Comparison of ENCODE assay signal across 11 mouse cellular contexts in genomic region chr10:39412826-39413620, GRCm38 (mm10). TPM values are rescaled to one million over a fixed set of nuclear protein-coding genes. Genes with fewer than 3 reads are reported as not detected.
DNase-seq lines count a peak whose midpoint lies in the region; ATAC-seq and TF ChIP-seq lines count a peak whose summit lies in the region.
"Had no signal": no experiment of that assay in that cellular context is flagged by ENCODE, and none has a peak within 500 bp of the region (broad histone marks: within the 10 kb centered on the region; RNA-seq: fewer than 3 reads in every experiment).

No protein-coding gene starts in this region.

- peak overlapping the region; percentile 1; the same call in 1 of the 2 replicates for H3K27ac ChIP-seq in gastrocnemius, adult 2 months
- no peak overlapping the region for H3K27ac ChIP-seq in lung, embryonic 16.5 days (ENCODE audit: low read length)
- H3K27ac ChIP-seq in liver, embryonic 12.5 days: no peak overlapping the region
- H3K27ac ChIP-seq in spleen, adult 2 months (ENCODE audit: insufficient read depth, low read length): peak overlapping the region; percentile 75
- H3K27ac ChIP-seq in cerebellum, adult 2 months (ENCODE audit: insufficient read depth, low read length): no peak overlapping the region
- H3K27ac ChIP-seq: embryonic facial prominence, embryonic 13.5 days; lung, embryonic 15.5 days had no signal

- H3K4me1 ChIP-seq in lung, embryonic 16.5 days (replicated peaks; ENCODE audit: control insufficient read depth, insufficient read depth, low read length): peaks cover 21% of the 10 kb centered on the region
- peaks cover 46% of the 10 kb centered on the region for H3K4me1 ChIP-seq in liver, embryonic 12.5 days
- H3K4me1 ChIP-seq in spleen, adult 2 months (ENCODE audit: control insufficient read depth, insufficient read depth, insufficient read length): peaks cover 14% of the 10 kb centered on the region; the same call in 1 of the 2 replicates
- H3K4me1 ChIP-seq in cerebellum, adult 2 months (ENCODE audit: control insufficient read depth, insufficient read depth, low read length): peaks cover 42% of the 10 kb centered on the region

- intact Hi-C loops in gastrocnemius, adult 2 months (cut with DNase I): no loop called here
- intact Hi-C loops in gastrocnemius, postnatal 14 days (cut with DNase I; ENCODE audit: low total_unique reads): no loop called here
- intact Hi-C loops in gastrocnemius, postnatal 36 days (cut with DNase I): no loop called here

- 0 out of 2 replicates have a peak, but pooled peaks have one; percentile 20 for ATAC-seq in lung, embryonic 16.5 days (ENCODE audit: low read depth)
- ATAC-seq in liver, embryonic 12.5 days: peak; percentile 58; the same call in 1 of the 2 replicates

- no peaks in the 10 kb centered on the region for H3K27me3 ChIP-seq in lung, embryonic 16.5 days (ENCODE audit: control insufficient read depth, insufficient read depth, low read depth, low read length)
- H3K27me3 ChIP-seq in liver, embryonic 12.5 days (replicated peaks): no peaks in the 10 kb centered on the region
- no peaks in the 10 kb centered on the region for H3K27me3 ChIP-seq in spleen, adult 2 months (ENCODE audit: control insufficient read depth, insufficient read depth, low read length)
- no peaks in the 10 kb centered on the region for H3K27me3 ChIP-seq in cerebellum, adult 2 months (ENCODE audit: control insufficient read depth, insufficient read depth, low read length)
- H3K27me3 ChIP-seq: embryonic facial prominence, embryonic 13.5 days; lung, embryonic 15.5 days had no signal

- no peak for DNase-seq in gastrocnemius, adult 2 months
- no peak for DNase-seq in gastrocnemius, postnatal 14 days
- DNase-seq in lung, postnatal 14 days: no peak
- DNase-seq in spleen, adult 2 months (ENCODE audit: low read depth in 1 of 2, low spot score in 2 of 2): peak; percentile 43 to 84
- DNase-seq in gastrocnemius, postnatal 36 days: no peak
- DNase-seq in cerebellum, adult 2 months: no peak
- DNase-seq: gastrocnemius, postnatal 10 days had no signal

- H3K4me3 ChIP-seq in gastrocnemius, adult 2 months: no peak overlapping the region
- no peak overlapping the region for H3K4me3 ChIP-seq in lung, embryonic 16.5 days (ENCODE audit: low read length)
- H3K4me3 ChIP-seq in liver, embryonic 12.5 days: no peak overlapping the region
- peak overlapping the region; percentile 20; the same call in 1 of the 2 replicates for H3K4me3 ChIP-seq in spleen, adult 2 months (ENCODE audit: extremely low read depth, insufficient read depth, insufficient read length)
- no peak overlapping the region for H3K4me3 ChIP-seq in cerebellum, adult 2 months (replicated peaks; ENCODE audit: insufficient read depth, low read depth, low read length)
- H3K4me3 ChIP-seq: embryonic facial prominence, embryonic 13.5 days; lung, embryonic 15.5 days had no signal

- no peaks in the 10 kb centered on the region for H3K36me3 ChIP-seq in lung, embryonic 16.5 days (ENCODE audit: control insufficient read depth, insufficient read depth, low read length)
- H3K36me3 ChIP-seq in liver, embryonic 12.5 days: no peaks in the 10 kb centered on the region
- no peaks in the 10 kb centered on the region for H3K36me3 ChIP-seq in spleen, adult 2 months (ENCODE audit: control insufficient read depth, insufficient read depth, low read length)
- H3K36me3 ChIP-seq: embryonic facial prominence, embryonic 13.5 days; lung, embryonic 15.5 days had no signal

- no peak for TF ChIP-seq CTCF in gastrocnemius, adult 2 months (IDR thresholded peaks at IDR 0.05)
- TF ChIP-seq CTCF in spleen, adult 2 months (IDR thresholded peaks at IDR 0.05; ENCODE audit: extremely low read depth, insufficient read depth, insufficient read length, insufficient replicate concordance): no peak
- no peak for TF ChIP-seq CTCF in cerebellum, adult 2 months (IDR thresholded peaks at IDR 0.05; ENCODE audit: borderline replicate concordance, insufficient read depth, low read depth, low read length)

- 54% methylated on average over 18 of the region's 18 CpGs for WGBS in lung, embryonic 16.5 days
- 33% methylated on average over 18 of the region's 18 CpGs for WGBS in liver, embryonic 12.5 days (ENCODE audit: insufficient replicate concordance)
- whole genome bisulfite sequencing in spleen, adult 2 months: 25% methylated on average over 18 of the region's 18 CpGs
- 87% methylated on average over 18 of the region's 18 CpGs for WGBS in cerebellum, adult 2 months

- no peak for TF ChIP-seq POLR2A in spleen, adult 2 months (IDR thresholded peaks at IDR 0.05; ENCODE audit: low read depth, low read length)
- no peak for TF ChIP-seq POLR2A in cerebellum, adult 2 months (IDR thresholded peaks at IDR 0.05; ENCODE audit: borderline replicate concordance, insufficient read depth, low read length)

- H3K9ac ChIP-seq in lung, embryonic 16.5 days (ENCODE audit: low read length): no peak overlapping the region
- H3K9ac ChIP-seq in liver, embryonic 12.5 days: no peak overlapping the region
- H3K9ac ChIP-seq: embryonic facial prominence, embryonic 13.5 days; lung, embryonic 15.5 days had no signal

- no peaks in the 10 kb centered on the region for H3K9me3 ChIP-seq in lung, embryonic 16.5 days (ENCODE audit: control insufficient read depth, low read length)
- H3K9me3 ChIP-seq in liver, embryonic 12.5 days (replicated peaks): no peaks in the 10 kb centered on the region
- H3K9me3 ChIP-seq: embryonic facial prominence, embryonic 13.5 days; lung, embryonic 15.5 days had no signal

- H3K4me2 ChIP-seq in lung, embryonic 16.5 days (ENCODE audit: low read depth, low read length): no peak overlapping the region
- H3K4me2 ChIP-seq in liver, embryonic 12.5 days: peak overlapping the region; percentile 3; the same call in 1 of the 2 replicates
- H3K4me2 ChIP-seq: embryonic facial prominence, embryonic 13.5 days; lung, embryonic 15.5 days had no signal

RNA-seq across cellular contexts. Expression of gene Fyn, which starts 44.4 kb away (rescaled TPM):
- total RNA-seq in gastrocnemius, adult 2 months (2021): 10 to 100 TPM in 1 of 2 experiments, 1 to 10 TPM in 1; 7.3 to 12.0 TPM
- 10 to 100 TPM; 13.3 to 17.8 TPM for total RNA-seq in gastrocnemius, postnatal 14 days (2021)
- 13.4 and 16.8 TPM in 2 replicates for polyA plus RNA-seq in lung, embryonic 16.5 days (2015; fragmentation: Nextera tagmentation; extraction: Ambion mirVana)
- polyA plus RNA-seq in liver, embryonic 12.5 days (2016; fragmentation: Nextera tagmentation; extraction: Ambion mirVana): 15.1 and 15.7 TPM in 2 replicates
- polyA plus RNA-seq in spleen, adult 2 months (2012; rRNA removed): 36.9 and 38.0 TPM in 2 replicates
- total RNA-seq in gastrocnemius, postnatal 36 days (2021): 1 to 10 TPM; 6.7 to 8.0 TPM
- 104 and 107 TPM in 2 replicates for polyA plus RNA-seq in cerebellum, adult 2 months (2012; rRNA removed)

Comparison
In these comparisons a context has a peak if more than half of its experiments do, and no peak if none do; other contexts are left out.
1. DNase-seq: peak in spleen, adult 2 months (2 of 2); none in gastrocnemius, adult 2 months (single experiment), gastrocnemius, postnatal 14 days (single experiment), lung, postnatal 14 days (single experiment), gastrocnemius, postnatal 36 days (0 of 2) and cerebellum, adult 2 months (0 of 2).
2. H3K27ac ChIP-seq: peak in gastrocnemius, adult 2 months (single experiment) and spleen, adult 2 months (single experiment); none in lung, embryonic 16.5 days (single experiment), liver, embryonic 12.5 days (single experiment) and cerebellum, adult 2 months (single experiment).